Mouse (Mus musculus) heart, postnatal 0 days (tissue): ENCODE data around the gene Zfp764. TPM values are rescaled to one million over a fixed set of nuclear protein-coding genes. Genes with fewer than 3 reads are reported as not detected.
"Not testable (repeated sequence)": the region's sequence is repeated elsewhere in the genome, so short reads cannot be mapped to it uniquely, and the experiment has no call there.

ENCODE experiments used
- ATAC-seq: fragments of 200-750 bp; cut with Nextera tagmentation; 2 replicates; pipeline ENCODE4 v1.8.0; 2017; ENCODE audit warnings: low read depth, moderate number of reproducible peaks, moderate library complexity; ENCODE audit not compliant: insufficient read depth
- DNase-seq: peaks from one replicate; pipeline ENCODE4 v3.0.0-alpha.2; 2016; ENCODE audit warnings: low spot score
- H3K27ac ChIP-seq: fragments of 300-500 bp; sonication (generic); 2 replicates; pipeline ENCODE4 v1.5.1; 2014; ENCODE audit warnings: low read depth, mild to moderate bottlenecking
- H3K27me3 ChIP-seq: fragments of 300-500 bp; sonication (generic); 2 replicates; pipeline ENCODE4 v1.6.1; 2014; ENCODE audit warnings: low read length, mixed read lengths; ENCODE audit not compliant: control insufficient read depth, insufficient read depth
- H3K36me3 ChIP-seq: fragments of 300-500 bp; sonication (generic); replicated peaks from 2 replicates; pipeline ENCODE4 v1.6.1; 2014; ENCODE audit warnings: low read length, mixed read lengths; ENCODE audit not compliant: control insufficient read depth, insufficient read depth
- H3K4me1 ChIP-seq: fragments of 300-500 bp; sonication (generic); 2 replicates; pipeline ENCODE4 v1.6.1; 2014; ENCODE audit warnings: antibody characterized with exemption; ENCODE audit not compliant: control insufficient read depth, insufficient read depth
- H3K4me2 ChIP-seq: fragments of 300-500 bp; sonication (generic); 2 replicates; pipeline ENCODE4 v1.6.1; 2014; ENCODE audit warnings: low read depth, mild to moderate bottlenecking, low read length, moderate library complexity
- H3K4me3 ChIP-seq: fragments of 300-500 bp; sonication (generic); 2 replicates; pipeline ENCODE4 v1.5.1; 2014; ENCODE audit warnings: low read depth, low read length
- H3K9ac ChIP-seq: fragments of 300-500 bp; sonication (generic); replicated peaks from 2 replicates; pipeline ENCODE4 v1.6.1; 2014; ENCODE audit warnings: low read depth, low read length, mixed read lengths
- H3K9me3 ChIP-seq: fragments of 300-500 bp; sonication (generic); replicated peaks from 2 replicates; pipeline ENCODE4 v1.6.1; 2016; ENCODE audit warnings: low read length; ENCODE audit not compliant: control insufficient read depth
- CTCF ChIP-seq: IDR thresholded peaks from 2 replicates; pipeline ENCODE4 v1.5.1; 2016; ENCODE audit warnings: antibody characterized with exemption, control low read depth, low read depth
- EP300 ChIP-seq: IDR thresholded peaks from 2 replicates; pipeline ENCODE4 v1.6.1; 2016; ENCODE audit warnings: antibody characterized with exemption, low read depth
- WGBS: fragments of 180-500 bp; shearing (Covaris S2); extraction: QIAGEN DNeasy Blood & Tissue Kit; methylation state at CpG from one replicate; pipeline ENCODE4 v1.1.7; 2014; 5-methylcytosine and 5-hydroxymethylcytosine counted together
- polyA plus RNA-seq: library from polyadenylated mRNA; unstranded; fragments of >200 nt; fragmentation: Nextera tagmentation; extraction: Ambion mirVana; gene quantifications from 2 replicates; pipeline ENCODE4 v1.2.1, GENCODE M21; 2015
- total RNA-seq: library from RNA; depleted of rRNA; stranded (reverse); fragments of >200 nt; gene quantifications from 2 replicates; pipeline ENCODE4 v1.2.3, GENCODE M21; 2014; ENCODE audit warnings: low replicate concordance

Gene Zfp764
- total and polyA plus RNA-seq, 2 experiments from 2014 or later = 3.2 to 11.3 TPM

- Histone ChIP-seq H3K4me2 (peak within 1 kb of the TSS; percentile 73), H3K4me1 (no peaks in the 10 kb centered on the region), H3K27me3 (no peaks in the 10 kb centered on the region), H3K36me3 (peaks cover 7% of the 10 kb centered on the region), H3K27ac (peak within 1 kb of the TSS; percentile 54; the same call in 1 of the 2 replicates), H3K4me3 (peak within 1 kb of the TSS; percentile 66), H3K9me3 (no peaks in the 10 kb centered on the region), H3K9ac (peak within 1 kb of the TSS; percentile 67)
- TF ChIP-seq EP300 (no peak), CTCF (no peak)
- DNase-seq = peak; percentile 90
- peak; percentile 88 for ATAC-seq
- WGBS = 9% methylated on average over 36 of the region's 38 CpGs
These were observed 19.8 kb downstream of the Zfp764 start, which contains the start of gene 9130019O22Rik for GRCm38 (mm10) chr7:127386641-127387392. Gene 9130019O22Rik, minus strand, starts transcription at chr7:127387166.

DNA sequence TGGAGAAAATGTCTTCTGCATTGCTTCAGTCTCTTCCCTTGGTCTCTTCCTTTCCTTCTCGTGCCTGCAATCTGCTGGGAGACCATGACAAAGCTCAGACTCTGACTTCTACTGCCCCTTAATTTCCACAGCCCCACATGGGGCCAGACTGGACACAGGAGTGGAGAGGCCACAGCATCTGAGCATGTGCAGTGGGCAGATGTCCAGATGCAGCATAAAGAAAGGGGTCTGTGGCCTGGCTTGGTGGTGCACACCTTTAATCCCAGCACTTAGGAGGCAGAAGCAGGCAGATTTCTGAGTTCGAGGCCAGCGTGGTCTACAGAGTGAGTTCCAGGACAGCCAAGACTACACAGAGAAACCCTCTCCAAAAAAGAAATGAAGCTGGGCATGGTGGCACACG is 21.1 kb downstream of the Zfp764 start:
- not testable (repeated sequence) for H3K27ac ChIP-seq, H3K4me1 ChIP-seq, H3K9me3 ChIP-seq, ATAC-seq, H3K27me3 ChIP-seq, DNase-seq, H3K36me3 ChIP-seq, H3K9ac ChIP-seq, H3K4me3 ChIP-seq, H3K4me2 ChIP-seq
- 90% methylated on average over 4 of the region's 4 CpGs for WGBS

- DNase-seq (no peak), ATAC-seq (no peak)
- H3K9me3 ChIP-seq = no peaks in the 10 kb centered on the region
- H3K27ac ChIP-seq = no peak overlapping the region
- H3K36me3 ChIP-seq = no peaks in the 10 kb centered on the region
- WGBS = 57% methylated on average over 6 of the region's 6 CpGs
- no peak overlapping the region for H3K4me3 ChIP-seq
- H3K4me2 ChIP-seq = no peak overlapping the region
- TF ChIP-seq EP300 = no peak
- no peak for TF ChIP-seq CTCF
- no peaks in the 10 kb centered on the region for H3K27me3 ChIP-seq
- no peaks in the 10 kb centered on the region for H3K4me1 ChIP-seq
- H3K9ac ChIP-seq = no peak overlapping the region
These were observed 28.2 kb downstream of the Zfp764 start for GRCm38 (mm10) chr7:127378310-127378921.

DNA sequence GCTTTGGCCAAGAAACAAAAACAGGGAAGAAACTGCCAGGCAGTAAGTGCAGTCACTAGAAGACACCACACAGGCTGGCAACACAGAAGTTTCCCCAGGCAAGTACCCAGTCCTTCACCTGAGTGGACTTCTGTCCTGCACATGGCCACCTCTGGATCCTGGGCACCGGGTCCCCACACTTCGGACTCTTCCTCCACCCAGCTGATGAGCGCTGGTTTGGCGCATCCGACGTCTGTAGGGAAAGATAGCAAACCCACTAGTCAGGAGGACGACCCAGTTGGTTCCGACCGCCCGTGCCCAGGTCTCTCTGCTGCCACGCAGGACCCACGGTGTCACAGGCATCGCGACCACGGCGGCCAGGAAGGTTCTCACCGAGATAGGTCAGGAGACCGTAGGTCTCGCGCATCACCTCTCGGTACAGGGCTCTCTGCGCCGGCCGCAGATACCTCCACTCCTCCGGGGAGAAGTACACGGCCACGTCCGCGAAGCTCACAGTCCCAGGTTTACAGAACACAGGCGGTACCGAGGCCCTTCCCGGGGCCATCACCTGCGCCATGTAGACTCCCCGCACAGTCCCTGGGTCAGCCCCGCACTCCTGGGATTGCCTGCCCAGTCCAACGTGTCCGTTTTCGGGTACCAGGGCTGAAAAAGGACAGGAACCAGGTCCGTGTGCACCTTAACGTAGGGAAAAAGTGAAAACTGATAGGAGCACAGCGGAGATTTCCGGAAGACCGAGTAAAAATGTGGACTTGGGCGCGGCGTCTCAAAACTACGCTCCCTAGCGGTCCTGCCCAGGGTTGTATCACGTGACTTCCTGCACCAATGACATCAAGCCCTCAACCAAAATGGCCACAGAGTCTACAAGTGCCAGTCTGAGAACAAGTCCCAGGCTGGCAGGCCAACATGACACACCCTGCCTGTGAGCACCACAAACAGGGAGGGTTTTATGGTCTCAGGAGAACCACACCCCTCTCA is 31.1 kb downstream of the Zfp764 start, which contains the start of gene Zfp747:
Gene Zfp747, minus strand, starts transcription at position 780 of the 975 bp plus-strand sequence.
- H3K27me3 ChIP-seq, H3K9me3 ChIP-seq, H3K4me1 ChIP-seq, H3K36me3 ChIP-seq: not testable (repeated sequence)
- ATAC-seq (peak; percentile 96), DNase-seq (peak; percentile 94)
- under 1% methylated on average over 48 of the region's 49 CpGs for WGBS
- Histone ChIP-seq H3K9ac (peak within 1 kb of the TSS; percentile 79), H3K4me2 (peak within 1 kb of the TSS; percentile 84), H3K4me3 (peak within 1 kb of the TSS; percentile 54), H3K27ac (peak within 1 kb of the TSS; percentile 58; the same call in 1 of the 2 replicates)
- peak; percentile 66 for TF ChIP-seq CTCF

GRCm38 (mm10) chr7:127371870-127372269 is 34.8 kb downstream of the Zfp764 start:
- not testable (repeated sequence) for H3K27ac ChIP-seq, H3K36me3 ChIP-seq, H3K27me3 ChIP-seq, H3K9ac ChIP-seq, H3K4me3 ChIP-seq, H3K4me1 ChIP-seq, ATAC-seq, DNase-seq, H3K4me2 ChIP-seq, H3K9me3 ChIP-seq
- WGBS = 82% methylated on average over 3 of the region's 3 CpGs
